Mouse (Mus musculus) layer of hippocampus, adult 8-10 months (tissue): Measurements from ENCODE around the gene Zfp319. TPM values are rescaled to one million over a fixed set of nuclear protein-coding genes. Genes with fewer than 3 reads are reported as not detected.

ENCODE experiments used
- DNase-seq, 2 experiments: peaks; one replicate each; pipeline ENCODE4 v3.0.0; 2022; ENCODE audit warnings: low spot score in 2 of 2
- total RNA-seq, 4 experiments: library from RNA; stranded (reverse); gene quantifications; 2 replicates each; pipeline ENCODE4 v1.2.4; 2022

Gene Zfp319
- total RNA-seq, 4 experiments from 2014 or later = 14.7 to 16.9 (median 15.8) TPM

- DNase-seq = no peak
Measured at GRCm38 (mm10) chr8:95310342-95310970, 21.3 kb downstream of the Zfp319 start, which contains the start of gene Tepp. TSS of gene Tepp (plus strand) at chr8:95310566.

- no peak for DNase-seq
Measured at GRCm38 (mm10) chr8:95306431-95306830, 25.3 kb downstream of the Zfp319 start, which contains the start of gene Cngb1. TSS of gene Cngb1 (minus strand) at chr8:95306585.

GRCm38 (mm10) chr8:95305526-95305925 is 26.2 kb downstream of the Zfp319 start:
- no peak for DNase-seq

DNA sequence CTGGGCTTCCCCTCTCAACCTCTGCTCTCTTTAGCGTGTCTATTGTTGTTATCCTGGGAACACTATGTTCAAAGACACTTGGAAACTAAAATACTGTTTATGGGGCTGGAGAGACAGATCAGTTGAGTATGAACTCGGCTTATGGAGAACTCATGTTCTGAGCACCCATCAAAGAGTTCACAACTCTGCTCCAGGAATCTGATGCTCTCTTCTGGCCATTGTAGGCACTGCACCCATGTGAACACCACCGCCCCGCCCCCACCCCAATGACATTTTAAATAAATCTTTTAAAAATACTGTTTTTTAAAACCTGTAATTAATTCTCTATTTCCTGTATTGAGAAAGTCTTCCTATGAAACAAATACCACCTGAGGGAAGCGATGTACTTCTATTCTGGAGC is 29.3 kb downstream of the Zfp319 start:
- DNase-seq = no peak

GRCm38 (mm10) chr8:95293891-95294290 is 37.9 kb downstream of the Zfp319 start:
- no peak for DNase-seq

GRCm38 (mm10) chr8:95293172-95293571 is 38.6 kb downstream of the Zfp319 start:
- peak; percentile 19 to 31 for DNase-seq

- no peak for DNase-seq
Measured at GRCm38 (mm10) chr8:95289066-95289650, 42.6 kb downstream of the Zfp319 start.

- peak in 1 of 2 experiments; percentile 17 for DNase-seq
Measured at GRCm38 (mm10) chr8:95281493-95281892, 50.3 kb downstream of the Zfp319 start.

Other genes with a start within 250 kb of the Zfp319 start
- gene Kifc3, start 129.1 kb downstream of the Zfp319 start, total RNA-seq = 10 to 100 TPM; 61.6 to 80.0 (median 69.9) TPM
- gene Cngb1, start 25.4 kb downstream of the Zfp319 start, total RNA-seq = under 1 TPM; 0.61 to 0.93 (median 0.63) TPM
- gene Tepp, start 21.4 kb downstream of the Zfp319 start, total RNA-seq = not detected
- 10 to 100 TPM in 3 of 4 experiments, 1 to 10 TPM in 1; 9.8 to 16.5 (median 12.9) TPM for gene Usb1, start 334 bp upstream of the Zfp319 start, total RNA-seq
- 10 to 100 TPM; 13.6 to 14.9 (median 14.8) TPM for gene Mmp15, start 20.3 kb upstream of the Zfp319 start, total RNA-seq
- gene Cfap20, start 102.9 kb upstream of the Zfp319 start, total RNA-seq = 10 to 100 TPM; 48.2 to 65.2 (median 54.6) TPM
- 10 to 100 TPM; 61.1 to 82.5 (median 70.6) TPM for gene Csnk2a2, start 158.1 kb upstream of the Zfp319 start, total RNA-seq
- 1 to 10 TPM; 1.2 to 2.7 (median 1.6) TPM for gene Ccdc113, start 202.1 kb upstream of the Zfp319 start, total RNA-seq
- not detected for gene Prss54, start 244.4 kb upstream of the Zfp319 start, total RNA-seq